Mouse (Mus musculus) 416B (cell line): ENCODE data around the gene Rbbp8nl.
A peak's percentile ranks its signal among the peaks of the same experiment; 100 is the strongest.

ENCODE experiments used
- DNase-seq: peaks from one replicate; pipeline ENCODE4 v3.0.0; 2011; ENCODE audit warnings: low read depth

Gene Rbbp8nl

DNA sequence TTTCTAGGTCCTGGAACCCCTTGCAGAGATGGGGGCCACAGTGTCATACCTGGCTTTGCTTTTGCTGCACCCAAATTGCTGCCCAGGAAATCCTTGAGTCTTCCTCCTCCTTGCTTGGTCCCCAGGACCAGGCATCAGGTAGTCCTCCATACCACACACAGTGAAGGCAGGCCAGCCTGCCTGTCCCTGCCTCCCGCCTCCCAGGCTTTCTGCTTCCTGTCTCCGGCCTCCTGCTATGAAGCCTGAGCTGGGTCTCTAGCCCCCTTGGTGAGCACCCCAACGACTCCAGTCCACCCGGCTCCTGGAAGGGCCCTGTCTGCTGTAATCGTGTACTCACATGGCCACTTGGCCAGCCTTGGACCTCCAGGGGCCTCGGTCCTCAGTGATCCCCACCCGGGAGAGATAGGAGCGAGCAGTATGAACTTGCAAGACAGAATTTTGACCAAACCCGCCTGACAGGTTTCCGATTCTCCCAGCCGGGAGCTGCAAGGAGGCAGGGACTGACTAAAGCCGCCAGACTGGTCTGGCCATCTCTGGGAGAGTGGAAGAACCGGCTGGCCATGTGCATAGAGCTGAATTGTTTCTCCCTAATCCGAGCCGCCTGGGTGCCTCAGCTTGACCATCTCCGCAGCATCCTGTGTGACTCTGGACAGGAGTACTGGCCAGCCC lies at the start of gene Rbbp8nl:
Gene Rbbp8nl, minus strand, starts transcription at position 440 of the 669 bp plus-strand sequence.
- DNase-seq, result no peak

DNA sequence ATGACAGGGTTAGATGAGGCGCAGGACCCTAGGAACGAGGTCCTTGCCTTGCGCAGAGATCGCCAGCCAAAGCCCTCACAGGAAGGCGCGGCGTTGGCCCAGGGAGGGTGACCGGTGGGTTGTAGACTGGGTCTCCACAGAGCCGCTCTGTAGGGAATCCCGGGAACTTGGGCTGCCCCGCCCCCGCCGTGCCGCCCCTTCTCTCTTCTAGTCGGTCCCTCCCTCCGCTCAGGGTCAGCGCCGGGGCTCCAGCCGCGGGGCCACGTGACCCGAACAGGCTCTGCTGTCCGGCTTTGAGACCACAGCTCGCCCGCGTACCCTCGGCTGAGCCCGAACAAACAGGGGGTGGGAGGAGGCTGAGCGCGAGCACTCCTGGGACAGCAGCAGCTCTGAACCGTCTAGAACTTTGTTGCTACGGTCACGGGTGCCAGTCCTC lies 44.9 kb upstream of the Rbbp8nl start, which contains the start of gene Gata5:
Gene Gata5, minus strand, starts transcription at position 149 of the 436 bp plus-strand sequence.
- no peak for DNase-seq

DNA sequence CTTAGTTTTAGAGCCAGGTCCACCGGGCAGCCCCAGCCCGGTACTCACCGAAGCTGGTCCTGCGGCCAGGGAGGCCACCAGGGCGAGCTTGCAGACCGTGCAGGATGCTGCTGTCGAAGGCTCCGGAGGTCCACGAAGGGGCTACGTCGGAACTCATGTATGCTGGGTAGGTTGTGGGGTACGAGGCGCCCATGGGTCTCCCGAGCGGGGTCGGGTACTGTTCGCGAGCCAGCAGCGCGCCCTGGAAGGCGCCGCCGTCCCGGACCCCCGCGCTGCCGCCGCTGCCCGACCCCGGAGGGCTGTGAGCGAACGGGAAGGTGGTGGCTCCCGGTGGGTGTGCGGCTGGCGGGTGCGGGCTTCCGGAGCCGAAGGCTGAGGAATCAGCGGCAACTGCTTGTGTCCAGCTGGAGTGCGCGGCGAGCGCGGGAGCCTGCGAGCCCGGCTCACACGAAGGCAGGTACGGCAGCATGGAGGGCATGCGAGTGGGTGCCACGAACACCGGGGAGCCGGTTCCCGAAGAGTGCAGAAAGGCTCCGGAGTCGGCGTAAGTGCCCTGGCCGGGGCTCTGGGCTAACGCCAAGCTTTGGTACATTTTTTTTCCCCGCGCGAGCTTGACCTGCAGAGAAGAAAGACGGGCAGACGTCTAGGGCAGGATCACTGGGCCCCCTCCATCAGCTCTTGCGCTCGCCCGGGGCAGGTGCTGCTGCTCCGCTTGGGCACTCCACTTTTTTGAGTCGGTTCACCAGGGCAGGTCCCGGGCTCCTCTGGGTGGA lies 44.3 kb upstream of the Rbbp8nl start:
- no peak for DNase-seq

DNA sequence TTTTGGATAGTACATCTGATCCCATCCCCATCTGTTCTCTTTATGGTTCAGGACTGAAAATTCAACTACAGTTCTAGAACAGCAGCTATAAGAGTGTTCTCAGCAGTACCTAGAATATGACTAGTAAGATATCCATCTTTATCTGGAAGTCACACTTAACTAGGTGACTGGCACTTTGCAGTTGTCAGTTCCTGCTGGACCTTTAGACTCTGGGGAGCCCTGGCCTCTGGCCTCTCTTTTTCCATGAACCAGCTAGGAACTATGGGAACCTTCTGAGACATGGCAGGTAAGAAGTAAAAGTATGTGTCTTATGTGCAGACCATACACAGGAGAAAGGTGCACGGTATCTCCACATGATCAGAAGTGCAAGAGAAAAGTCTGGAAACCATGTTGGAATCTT lies 39.8 kb upstream of the Rbbp8nl start:
- DNase-seq, result no peak

DNA sequence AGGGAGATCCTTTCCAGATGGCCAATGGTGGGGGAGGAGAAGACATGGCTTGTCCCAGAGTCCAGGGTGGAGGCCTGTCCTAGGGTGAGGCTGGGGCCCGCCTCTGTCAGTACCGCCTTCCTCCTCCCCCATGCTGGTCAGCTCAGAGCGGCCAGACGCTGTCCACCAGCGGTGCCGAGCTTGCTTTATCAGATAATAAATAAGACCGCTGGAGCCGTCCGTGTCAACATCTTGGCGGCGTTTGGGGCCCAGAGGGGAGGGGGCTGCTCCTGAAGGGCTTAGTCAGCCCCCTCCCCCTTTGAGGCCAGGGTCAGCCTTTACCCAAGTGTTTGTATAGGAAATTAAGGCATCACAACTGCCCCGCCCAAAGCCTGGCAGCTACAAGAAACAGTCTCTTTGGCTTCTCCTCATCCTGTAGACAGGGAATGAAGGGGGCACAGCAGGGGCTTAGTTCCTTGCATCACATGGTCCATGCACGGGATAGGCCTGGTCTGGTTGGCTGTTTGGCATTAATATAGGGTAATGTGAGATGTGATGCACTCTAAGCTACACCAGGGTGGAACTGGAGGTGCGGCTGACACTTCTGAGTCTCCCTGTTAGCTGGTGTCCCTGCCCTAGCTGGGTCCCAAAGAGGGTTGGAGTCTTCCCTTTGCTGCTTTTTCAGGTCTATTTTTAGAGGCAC lies 33.1 kb upstream of the Rbbp8nl start:
- DNase-seq, result no peak

DNA sequence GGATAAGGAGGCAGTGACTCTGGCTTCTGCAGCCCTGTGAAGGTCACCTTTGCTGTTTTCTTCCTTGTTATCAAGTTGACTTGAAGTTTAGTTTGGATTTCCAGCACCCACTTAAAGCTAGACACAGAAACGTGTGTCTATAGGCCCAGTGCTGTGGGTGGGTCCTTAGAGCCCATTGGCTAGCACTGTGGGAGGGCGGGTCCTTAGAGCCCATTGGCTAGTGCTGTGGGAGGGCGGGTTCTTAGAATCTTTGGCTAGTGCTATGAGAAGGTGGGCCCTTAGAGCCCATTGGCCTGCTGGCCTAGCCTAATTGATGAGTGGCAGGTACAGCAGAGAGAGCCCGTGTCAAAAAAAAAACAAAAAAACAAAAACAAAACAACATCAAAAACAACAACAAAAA lies 30.5 kb upstream of the Rbbp8nl start:
- DNase-seq, result peak; percentile 14

DNA sequence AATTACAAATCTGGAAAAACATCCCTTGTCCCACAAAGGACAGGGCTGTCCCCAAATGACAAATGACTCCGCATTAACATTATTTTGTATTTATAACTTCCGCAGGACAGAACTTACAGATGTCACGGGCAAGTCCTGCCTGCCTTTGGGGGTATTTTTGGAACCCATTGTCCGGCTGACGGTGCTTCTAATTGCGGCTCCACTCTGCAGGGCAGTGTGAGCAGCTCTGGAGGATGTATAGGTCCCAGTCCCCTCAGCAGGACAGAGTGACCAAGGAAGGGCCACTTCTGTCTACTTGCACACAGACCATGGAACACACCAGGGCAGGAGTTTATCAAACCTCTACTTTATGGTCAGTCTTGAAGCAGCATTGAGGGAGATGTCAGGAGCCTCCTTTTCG lies 27.9 kb upstream of the Rbbp8nl start:
- DNase-seq, result no peak

DNA sequence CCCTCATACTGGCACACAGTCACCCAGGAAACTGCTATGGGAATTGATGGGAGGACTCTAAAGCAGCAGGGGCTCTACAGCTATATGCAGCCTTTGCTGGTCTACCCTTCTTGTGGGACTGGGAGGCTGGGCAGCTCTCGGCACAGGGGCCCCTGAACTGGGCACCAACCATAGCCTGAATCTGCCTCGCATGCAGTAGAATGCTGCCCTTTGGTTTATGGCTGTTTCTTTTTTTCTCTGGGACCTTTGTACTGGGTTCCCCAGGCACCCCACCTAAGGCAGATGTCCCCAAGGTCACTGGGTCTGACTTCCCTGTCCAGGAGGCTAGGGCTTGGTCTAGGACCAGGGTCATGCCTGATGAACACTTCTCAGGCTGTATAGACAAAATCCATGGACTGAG lies 24.6 kb upstream of the Rbbp8nl start:
- no peak for DNase-seq

- no peak for DNase-seq
Observed at GRCm38 (mm10) chr2:180311147-180311546, 21.5 kb upstream of the Rbbp8nl start.

DNA sequence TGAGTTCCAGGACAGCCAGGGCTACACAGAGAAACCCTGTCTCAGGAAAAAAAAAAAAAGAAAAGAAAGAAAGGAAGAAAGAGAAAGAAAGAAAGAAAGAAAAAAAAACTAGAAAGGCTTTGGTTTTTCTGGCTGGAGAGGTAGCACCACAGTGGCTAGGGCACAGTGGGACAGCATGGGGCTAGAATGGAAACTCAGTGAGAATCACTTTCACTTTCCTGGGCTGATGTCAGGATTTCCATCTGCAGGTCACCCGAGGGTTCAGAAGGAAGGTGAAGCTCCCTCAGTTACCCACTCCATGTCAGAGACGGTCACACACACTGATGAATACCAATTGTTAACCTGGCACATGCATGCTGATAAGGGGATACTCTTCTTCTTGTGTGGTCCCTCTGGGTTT lies 18.0 kb upstream of the Rbbp8nl start:
- DNase-seq, result peak; percentile 20

DNA sequence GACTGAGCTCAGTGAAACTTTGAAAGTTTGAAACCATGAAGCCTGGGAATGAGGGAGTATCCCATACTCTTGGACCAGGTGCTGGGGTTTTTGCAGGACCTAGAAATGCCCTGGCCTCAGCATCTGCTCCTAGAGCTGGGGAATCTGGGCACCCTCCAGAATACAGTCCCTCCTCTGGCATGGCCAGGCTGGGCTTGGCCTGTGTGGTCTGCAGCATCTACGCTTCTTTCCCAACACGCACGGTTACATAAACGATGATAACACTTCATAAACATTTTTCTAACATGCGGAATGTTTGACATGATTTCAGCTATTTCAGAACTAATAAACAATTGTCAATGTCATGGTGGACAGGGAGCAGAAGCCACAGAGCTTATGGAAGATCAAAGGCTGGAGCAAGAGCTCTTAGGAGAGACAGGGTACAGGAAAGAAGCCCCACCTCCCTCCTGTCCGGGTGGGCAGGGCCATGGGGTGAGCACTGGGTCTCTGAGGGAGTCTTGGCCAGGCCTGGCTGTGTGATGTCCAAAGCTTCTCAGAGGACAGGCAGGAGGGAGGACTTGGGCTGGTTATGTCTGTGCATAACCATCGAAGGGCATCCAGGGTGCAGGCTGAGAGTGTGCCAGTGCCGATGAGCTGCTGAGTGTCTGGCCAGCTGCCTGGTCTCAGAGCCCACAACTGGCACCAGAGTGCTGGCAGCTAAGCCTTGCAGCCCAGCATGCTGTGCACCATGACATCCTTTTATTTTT lies 16.9 kb upstream of the Rbbp8nl start:
- DNase-seq, result no peak

DNA sequence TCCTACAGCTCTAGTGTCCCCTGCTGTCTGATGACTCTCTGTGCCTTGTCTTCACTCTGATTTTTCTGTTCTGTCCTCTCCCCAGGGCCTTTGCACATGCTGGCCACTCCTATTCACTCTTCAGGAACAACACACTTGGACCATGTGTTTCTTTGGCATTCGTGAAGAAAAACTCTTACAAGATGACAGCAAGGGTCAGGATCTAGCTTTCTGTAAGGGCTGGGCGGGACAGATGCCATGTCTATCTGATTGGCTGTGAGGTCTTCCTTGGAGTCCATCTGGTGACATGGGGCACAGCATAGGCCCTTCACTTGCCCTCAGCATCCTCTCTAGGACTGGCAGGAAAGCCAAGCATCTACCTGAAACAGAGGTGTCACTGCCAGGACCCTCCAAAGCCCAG lies 16.3 kb upstream of the Rbbp8nl start:
- DNase-seq, result no peak

DNA sequence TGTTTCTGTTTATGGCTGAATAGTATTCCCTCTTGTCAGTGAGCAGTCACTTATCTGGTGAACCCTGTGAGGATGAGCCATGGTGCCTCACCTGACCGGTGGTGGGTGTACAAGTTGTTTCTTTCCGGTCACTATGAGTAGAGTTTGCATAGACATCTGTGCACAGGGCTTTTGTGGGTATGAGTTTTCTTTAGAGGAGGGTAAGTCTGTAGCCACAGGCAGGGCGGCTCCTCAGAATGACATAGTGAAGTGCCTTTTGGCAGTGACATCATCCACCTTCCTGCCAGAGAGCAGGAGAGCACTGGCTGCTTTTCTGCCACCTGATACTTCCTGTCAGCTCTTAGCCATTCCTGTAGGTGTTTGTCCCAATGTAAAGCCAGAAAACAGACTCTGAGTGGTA lies 15.8 kb upstream of the Rbbp8nl start:
- DNase-seq, result peak; percentile 55

- no peak for DNase-seq
Observed at GRCm38 (mm10) chr2:180304554-180304953, 14.9 kb upstream of the Rbbp8nl start.

- no peak for DNase-seq
Observed at GRCm38 (mm10) chr2:180303468-180303867, 13.8 kb upstream of the Rbbp8nl start.

GRCm38 (mm10) chr2:180302201-180302600 lies 12.5 kb upstream of the Rbbp8nl start:
- peak; percentile 24 for DNase-seq

DNA sequence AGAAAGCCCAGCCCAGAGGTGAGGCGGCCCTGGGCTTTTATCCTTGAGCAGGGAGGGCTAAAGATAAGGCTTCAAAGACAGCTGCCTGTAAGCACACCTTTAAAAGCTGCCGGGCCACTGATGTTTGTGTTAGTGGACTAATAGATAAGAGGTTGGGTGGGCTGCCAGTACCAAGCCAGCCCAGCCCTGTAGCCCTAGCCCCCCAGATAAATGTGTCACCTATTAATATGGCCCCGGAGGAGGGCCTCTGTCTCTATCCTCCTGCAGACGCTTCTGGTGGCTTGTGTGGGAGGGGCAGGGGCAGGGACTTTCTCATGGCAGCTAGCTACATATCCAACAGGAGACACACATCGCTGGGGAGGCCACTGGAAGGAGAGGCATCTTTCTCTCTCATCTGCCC lies 11.1 kb upstream of the Rbbp8nl start:
- no peak for DNase-seq

- DNase-seq, result peak; percentile 51
Observed at GRCm38 (mm10) chr2:180300252-180300651, 10.6 kb upstream of the Rbbp8nl start.

DNA sequence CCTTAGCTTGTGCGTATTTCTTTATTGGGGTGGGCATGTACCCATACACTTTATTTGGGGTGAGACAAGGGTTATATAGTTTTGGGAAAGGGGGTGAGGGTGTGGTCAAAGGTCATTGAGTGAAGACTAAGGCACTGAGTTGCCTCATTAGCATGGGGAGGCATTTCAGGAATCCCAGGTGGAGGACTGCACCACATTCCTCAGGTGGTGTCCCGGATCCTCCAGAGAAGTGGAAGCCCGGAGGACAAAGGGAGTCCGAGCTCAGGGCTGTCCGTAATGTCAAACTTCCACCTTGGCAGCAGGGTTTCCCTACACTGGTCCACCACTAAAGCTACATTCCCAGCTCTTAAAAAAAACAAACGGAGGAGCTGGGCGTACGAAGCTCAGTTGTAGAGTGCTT lies 3.2 kb upstream of the Rbbp8nl start:
- DNase-seq, result no peak

DNA sequence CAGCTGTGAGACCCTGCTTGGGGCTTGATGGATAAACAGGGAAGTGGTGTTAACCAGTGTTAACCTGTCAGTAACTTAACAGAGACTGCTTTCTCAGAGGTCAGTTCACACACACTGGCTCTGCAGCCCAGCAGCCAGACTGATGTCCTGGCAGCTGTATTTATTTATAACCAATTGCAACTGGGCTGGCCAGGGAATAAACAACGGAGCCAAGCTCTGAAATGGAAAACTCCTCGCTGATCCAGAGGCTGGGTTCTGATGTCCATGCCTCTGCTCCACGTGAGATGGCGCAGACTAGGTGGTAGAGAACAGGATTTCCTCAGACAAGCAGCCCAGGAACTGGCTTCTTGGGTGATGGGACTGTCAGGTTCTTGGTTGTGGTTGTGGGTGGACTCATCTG lies 2.3 kb upstream of the Rbbp8nl start:
- no peak for DNase-seq

GRCm38 (mm10) chr2:180291566-180291965 lies 1.9 kb upstream of the Rbbp8nl start:
- no peak for DNase-seq

GRCm38 (mm10) chr2:180290503-180290902 lies 824 bp upstream of the Rbbp8nl start:
- no peak for DNase-seq
